Mouse (Mus musculus): Measurements from ENCODE around the gene Borcs5. TPM values are rescaled to one million over a fixed set of nuclear protein-coding genes. Genes with fewer than 3 reads are reported as not detected.

The Borcs5 gene
- 10 to 100 TPM; 32.1 to 36.1 TPM for total RNA-seq (2021)

DNA sequence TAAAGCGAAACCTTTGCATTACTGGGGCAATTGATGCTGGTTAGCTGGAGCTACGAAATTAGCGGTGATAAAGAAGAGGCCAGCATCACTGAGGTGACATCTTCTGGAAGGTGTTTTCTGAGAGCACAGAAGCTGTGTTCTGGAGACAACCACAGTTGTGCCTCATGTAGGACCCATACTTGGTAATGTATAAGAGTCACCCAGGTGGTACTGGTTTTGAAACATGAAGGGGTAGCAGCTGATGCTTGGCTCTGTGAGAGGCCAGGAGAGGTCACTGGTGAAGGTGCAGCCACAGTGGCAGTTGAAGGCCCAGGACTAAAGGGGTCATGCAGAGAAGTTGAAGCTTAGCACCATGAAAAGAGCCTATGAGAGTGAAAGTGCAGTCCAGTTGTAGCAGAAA lies at the start of gene Borcs5:
Borcs5 (plus strand) TSS at position 301 of the 400 bp plus-strand sequence.
- DNase-seq (ENCODE audit: low spot score in 2 of 2) = no peak
- intact Hi-C loops (cut with DNase I) = no loop called here

DNA sequence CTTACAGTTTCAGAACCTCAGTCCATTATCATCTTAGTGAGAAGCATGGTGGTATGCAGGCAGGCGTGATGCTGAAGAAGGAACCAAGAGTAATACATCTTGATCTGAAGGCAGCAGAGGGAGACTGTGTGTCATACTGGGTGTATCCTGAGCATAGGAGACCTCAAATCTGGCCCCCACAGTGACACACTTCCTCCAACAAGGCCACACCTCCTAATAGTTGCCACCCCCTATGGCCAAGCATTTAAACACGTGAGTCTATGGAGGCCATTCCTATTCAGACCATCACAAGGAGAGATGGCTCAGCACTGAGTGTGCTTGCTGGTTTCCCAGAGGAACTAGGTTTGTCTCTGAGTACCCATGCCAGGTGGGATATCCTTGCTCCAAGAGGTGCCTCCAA lies 47.7 kb upstream of the Borcs5 start:
- no peak for DNase-seq (ENCODE audit: low spot score in 2 of 2)
- intact Hi-C loops (cut with DNase I) = no loop called here

DNA sequence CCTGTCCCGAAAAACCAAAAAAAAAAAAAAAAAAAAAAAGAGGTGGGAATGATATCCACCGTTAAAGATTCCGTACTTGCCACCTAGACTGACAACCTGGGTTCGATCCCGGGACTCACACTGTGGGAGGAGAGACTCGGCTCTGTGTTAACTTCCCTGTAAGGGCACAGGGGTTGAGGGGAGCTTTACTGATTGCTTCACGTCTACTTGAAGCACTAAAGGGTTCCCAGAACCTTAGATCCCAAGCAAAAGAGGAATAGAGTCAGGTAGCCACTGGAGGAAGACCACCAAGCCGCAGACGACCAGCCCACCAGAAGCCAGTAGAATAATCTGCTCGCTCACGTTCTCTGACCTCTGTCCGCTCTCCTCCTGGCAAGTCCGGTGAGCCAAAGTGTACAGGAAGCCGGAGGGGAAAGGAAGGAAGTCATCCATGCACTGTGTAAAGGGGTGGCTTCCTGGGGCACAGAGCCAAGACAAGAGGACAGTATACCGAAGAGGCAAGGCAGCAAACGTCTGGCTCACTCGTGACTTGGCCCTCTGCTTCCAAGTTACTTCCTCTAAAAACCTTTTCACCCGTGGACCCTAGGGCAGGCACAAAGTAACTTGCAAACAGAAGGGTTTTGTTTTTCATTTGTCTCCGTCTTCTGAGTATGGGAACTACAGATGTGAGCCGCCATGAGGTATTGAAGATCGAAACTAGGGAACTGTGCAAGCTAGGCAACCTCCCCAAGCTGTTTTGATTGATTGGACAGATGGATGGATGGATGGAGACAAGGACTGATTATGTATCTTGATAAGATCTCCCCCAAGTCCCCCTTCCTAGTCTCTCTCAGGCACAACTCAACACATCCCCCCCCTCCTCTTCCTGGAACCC lies 44.5 kb upstream of the Borcs5 start:
- intact Hi-C loops (cut with DNase I) = no loop called here
- no peak for DNase-seq (ENCODE audit: low spot score in 2 of 2)

DNA sequence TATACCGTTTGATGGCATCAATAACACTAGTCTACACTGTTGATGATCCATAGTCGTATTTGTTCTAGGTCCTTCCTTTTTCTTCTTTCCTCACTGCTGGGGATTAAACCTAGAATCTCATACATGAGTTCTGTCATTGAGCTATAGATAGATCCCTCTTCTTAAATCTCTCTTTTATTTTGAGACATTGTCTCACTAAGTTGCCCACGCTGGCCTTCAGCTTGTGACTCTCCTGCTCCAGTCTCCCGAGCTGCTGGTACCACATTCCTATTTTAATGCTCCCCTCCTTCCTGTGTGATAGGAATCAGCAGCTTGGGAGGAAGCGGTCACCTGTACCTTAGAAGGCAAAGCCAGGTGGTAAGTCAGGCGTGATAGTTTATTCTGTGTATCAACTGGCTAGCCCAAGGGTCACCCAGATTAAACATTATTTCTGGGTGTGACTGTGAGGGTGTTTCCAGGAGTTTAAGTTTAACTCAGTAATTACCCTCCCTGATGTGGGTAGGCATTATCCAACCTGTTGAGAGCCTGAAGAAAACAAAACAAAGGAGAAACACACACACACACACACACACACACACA lies 41.6 kb upstream of the Borcs5 start:
- DNase-seq (ENCODE audit: low spot score in 2 of 2) = peak in 1 of 2 experiments; percentile 32
- intact Hi-C loops (cut with DNase I) = no loop called here

DNA sequence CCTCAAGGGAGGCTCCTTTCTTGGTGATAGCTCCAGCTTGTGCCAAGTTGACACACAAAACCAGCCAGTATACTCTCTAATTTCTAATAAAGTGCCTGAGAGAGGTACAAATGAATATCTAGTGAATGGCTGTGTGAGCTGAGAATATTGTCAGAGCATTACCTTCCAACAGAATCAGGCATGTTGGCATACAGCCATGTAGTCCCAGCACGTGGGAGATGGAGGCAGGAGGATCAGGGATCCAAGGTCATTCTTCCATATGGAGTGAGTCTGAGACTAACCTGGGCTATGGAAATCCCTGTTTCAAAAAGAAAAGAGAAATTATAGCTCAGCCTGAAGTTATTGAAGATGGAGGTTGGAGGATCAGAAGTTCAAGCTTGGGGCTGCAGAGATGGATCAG lies 40.1 kb upstream of the Borcs5 start:
- no peak for DNase-seq (ENCODE audit: low spot score in 2 of 2)
- intact Hi-C loops (cut with DNase I) = no loop called here

DNA sequence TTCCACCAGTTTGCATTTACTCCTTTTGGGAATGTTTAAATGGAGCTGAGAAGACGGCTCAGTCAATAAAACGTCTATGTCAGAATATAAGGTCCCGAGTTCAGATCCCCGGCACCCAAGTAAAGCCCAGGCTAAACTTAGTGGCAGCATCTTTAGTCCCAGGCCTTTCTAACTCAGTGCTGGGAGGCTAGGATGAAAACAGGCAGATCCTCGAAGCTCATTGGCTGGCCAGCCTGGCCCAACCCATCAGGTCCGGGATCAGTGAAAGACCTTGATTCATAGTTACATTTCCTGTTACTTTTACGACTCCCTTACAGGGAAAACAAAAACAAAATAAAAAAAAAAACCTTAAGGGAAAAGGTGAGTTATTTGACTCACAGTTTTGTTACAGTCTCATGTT lies 38.2 kb upstream of the Borcs5 start:
- no peak for DNase-seq (ENCODE audit: low spot score in 2 of 2)
- intact Hi-C loops (cut with DNase I) = no loop called here

DNA sequence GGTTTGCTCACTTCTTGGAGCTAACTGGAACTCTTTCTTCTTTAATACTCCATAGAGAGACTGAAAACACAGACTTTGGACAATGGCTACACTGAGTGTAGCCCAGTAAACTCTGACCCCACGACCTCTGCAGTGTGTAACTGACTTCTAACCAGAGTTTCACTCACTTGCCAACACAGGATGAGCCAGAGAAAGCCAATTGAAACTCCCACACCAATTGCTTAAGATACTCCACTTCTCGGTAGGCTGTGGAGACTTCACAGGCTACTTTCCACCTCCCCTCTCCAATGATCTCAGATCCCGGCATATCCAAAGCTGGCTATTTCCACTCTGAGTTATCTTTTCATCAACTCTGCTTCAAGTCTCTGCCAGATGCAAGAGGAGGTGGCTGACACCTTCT lies 37.5 kb upstream of the Borcs5 start:
- DNase-seq (ENCODE audit: low spot score in 2 of 2) = no peak
- intact Hi-C loops (cut with DNase I) = no loop called here

DNA sequence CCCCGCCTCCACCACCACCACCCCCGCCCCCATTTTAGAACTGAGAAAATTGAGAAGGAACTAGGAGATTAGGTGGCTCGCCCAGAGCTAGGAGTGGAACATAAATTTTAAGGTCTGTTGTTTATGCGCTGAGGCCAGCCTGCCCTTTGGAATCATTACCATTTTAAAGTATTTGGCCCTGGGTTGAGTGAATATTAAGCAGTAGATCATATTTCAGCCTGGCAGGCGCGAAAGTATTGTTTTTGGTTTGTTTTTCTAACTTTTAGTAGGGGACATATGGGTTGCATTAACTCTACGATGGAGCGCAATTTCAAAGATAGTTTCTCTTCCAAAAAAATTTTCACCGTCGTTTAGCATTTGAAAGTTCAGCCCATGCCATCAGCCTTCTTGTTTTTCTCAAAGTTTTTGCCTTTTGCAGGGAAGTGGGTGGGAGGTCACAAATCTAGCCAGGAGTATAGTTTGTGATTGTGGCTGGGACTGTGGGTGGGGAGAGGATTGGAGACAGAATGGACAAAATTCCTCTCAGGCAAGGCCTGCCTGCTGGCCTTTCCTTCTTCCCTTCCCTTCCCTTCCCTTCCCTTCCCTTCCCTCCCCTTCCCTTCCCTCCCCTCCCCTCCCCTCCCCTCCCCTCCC lies 36.8 kb upstream of the Borcs5 start:
- no peak for DNase-seq (ENCODE audit: low spot score in 2 of 2)
- intact Hi-C loops (cut with DNase I) = no loop called here

DNA sequence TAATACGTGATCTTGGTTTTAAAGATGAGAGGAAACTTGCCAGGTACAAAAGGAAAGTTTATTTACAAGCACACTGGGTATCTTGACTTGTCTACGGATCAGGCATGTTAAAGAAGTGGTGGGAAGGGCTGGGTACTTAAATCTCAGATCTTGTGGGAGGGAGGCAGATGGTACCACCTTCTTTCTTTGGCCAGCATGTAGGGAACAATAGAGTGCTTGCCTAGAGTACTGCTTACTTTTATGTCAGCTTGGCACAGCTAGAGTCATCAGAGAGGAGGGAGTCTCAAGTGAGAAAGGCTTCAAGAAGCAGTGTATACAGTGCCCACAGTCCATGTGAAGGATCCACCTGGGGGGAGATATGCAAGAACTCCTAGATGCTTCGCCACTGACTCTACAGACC lies 34.1 kb upstream of the Borcs5 start:
- peak in 1 of 2 experiments; percentile 58 for DNase-seq (ENCODE audit: low spot score in 2 of 2)
- intact Hi-C loops (cut with DNase I) = loop anchor here (5.0 kb wide), 1 partner anchor 133 kb away; no protein-coding TSS in a partner anchor

DNA sequence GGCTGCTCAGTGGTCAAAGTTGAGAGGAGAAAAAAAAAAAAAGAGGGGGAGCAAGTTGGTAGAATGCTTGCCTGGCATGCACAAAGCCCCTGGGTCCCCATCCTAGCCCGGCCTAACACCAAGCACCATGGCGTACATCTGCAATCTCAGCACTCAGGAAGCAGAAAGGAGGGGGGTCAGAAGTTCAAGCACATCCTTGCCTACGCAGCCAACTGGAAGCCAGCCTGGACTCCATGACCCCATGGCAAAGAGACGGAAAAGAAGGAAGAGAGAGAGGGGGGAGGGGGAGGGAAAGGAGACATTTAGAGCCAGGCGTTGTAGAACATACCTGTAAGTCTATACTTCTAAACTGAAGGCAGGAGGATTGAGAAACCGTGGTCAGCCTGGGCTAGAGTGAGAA lies 32.8 kb upstream of the Borcs5 start:
- no peak for DNase-seq (ENCODE audit: low spot score in 2 of 2)
- intact Hi-C loops (cut with DNase I) = loop anchor here (2.0 to 5.0 kb wide), 3 partner anchors 40 to 182 kb away; partner anchors contain the start of gene Lrp6

DNA sequence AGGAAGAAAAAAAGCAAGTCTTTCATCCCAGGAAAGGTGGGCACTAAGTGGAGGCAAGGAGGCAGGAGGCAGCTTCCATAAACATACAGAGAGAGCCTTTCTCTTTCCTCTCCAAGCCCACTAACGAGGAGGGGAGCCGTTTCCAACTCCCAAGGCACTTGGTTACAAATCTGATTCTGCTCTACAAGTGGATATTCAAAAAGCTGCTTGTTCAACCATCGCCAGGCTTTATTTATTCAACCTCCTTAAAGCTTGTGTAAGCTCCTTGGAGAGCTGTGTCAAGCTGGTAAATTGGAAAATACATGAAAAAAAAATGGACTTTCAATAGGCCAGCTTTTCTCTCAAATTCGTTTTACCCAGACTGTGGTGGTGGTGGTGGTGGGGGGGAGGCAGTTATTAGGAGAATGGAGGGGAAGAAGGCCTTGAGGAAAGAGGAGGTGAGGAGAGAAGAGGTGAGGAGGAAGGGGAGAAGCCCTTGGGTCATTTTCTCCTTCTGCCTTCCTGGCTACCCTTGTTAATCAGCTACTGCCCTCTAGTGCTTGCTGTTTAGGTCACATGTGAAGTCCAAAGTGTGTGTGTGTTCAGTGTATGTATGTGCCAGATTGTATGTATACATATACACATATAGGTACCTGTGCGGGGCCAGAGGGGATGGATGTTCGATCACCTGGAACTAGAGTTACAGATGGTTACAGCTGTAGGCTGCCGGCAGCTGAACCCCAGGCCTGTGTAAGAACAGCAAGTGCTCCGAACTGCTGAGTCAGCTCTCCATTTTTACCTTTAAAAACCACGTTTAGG lies 32.2 kb upstream of the Borcs5 start:
- DNase-seq (ENCODE audit: low spot score in 2 of 2) = peak; percentile 40 to 55
- intact Hi-C loops (cut with DNase I) = loop anchor here (2.0 to 5.0 kb wide), 3 partner anchors 40 to 182 kb away; partner anchors contain the start of gene Lrp6

DNA sequence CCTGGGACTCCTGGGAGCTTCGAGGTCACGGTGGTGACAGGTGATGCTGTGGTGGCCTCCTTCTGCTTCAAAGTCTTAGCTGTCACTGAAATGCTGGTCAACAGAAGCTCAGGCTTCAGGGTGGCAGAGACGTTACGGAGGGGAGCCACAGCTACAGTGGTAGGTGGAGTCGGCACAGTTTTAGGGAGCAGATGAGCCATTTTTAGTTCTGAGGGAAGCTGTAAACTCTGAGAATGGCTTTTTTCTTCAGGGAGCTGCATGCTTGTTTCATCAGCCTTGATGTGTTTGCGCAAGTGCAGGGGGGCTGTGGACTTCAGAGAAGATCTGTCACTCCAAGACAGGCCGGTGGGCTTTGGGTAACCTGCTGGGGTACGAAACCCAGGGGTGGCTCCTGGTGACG lies 28.9 kb upstream of the Borcs5 start:
- DNase-seq (ENCODE audit: low spot score in 2 of 2) = peak in 1 of 2 experiments; percentile 61
- intact Hi-C loops (cut with DNase I) = loop anchor here (10.0 kb wide), 1 partner anchor 646 kb away; no protein-coding TSS in a partner anchor

DNA sequence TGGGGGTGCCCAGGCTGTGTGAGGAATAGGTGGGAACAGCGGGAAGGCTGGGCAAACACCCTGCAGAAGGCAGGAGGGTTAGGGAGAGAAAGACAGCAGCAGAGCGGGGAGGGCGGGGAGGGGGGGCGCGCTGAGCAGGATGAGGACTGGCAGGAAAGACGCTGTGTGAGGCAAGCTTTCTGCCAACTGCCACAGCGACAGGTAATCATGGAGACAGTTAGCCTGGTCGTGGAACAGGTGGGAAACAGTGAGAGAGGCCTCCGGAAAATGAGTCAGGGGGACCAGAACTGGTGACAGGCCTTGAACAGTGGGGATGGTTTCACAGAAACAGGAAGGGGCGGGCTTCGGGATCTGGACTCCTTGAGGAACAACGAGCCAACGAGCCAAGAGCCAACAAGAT lies 27.4 kb upstream of the Borcs5 start:
- intact Hi-C loops (cut with DNase I) = loop anchor here (10.0 kb wide), 1 partner anchor 647 kb away; no protein-coding TSS in a partner anchor
- no peak for DNase-seq (ENCODE audit: low spot score in 2 of 2)

DNA sequence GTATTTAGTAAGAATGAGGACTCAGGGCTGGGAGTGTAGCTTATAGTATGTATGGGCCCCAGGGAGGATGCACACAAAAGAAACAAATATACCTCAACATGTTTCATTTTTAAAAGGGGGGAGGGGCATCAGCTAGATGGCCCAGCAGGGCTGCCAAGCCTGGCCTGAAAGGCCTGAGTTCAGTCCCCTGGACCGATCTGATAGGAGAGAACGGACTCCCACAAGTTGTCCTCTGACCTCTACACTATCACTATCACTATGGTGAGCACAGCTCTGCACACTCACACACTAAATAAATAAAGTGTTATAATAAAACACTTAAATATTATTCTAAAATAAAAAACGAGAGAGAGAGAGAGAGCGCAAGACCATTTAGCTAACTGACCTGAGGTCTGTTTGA lies 25.0 kb upstream of the Borcs5 start:
- DNase-seq (ENCODE audit: low spot score in 2 of 2) = no peak
- intact Hi-C loops (cut with DNase I) = loop anchor here (10.0 kb wide), 1 partner anchor 650 kb away; no protein-coding TSS in a partner anchor

DNA sequence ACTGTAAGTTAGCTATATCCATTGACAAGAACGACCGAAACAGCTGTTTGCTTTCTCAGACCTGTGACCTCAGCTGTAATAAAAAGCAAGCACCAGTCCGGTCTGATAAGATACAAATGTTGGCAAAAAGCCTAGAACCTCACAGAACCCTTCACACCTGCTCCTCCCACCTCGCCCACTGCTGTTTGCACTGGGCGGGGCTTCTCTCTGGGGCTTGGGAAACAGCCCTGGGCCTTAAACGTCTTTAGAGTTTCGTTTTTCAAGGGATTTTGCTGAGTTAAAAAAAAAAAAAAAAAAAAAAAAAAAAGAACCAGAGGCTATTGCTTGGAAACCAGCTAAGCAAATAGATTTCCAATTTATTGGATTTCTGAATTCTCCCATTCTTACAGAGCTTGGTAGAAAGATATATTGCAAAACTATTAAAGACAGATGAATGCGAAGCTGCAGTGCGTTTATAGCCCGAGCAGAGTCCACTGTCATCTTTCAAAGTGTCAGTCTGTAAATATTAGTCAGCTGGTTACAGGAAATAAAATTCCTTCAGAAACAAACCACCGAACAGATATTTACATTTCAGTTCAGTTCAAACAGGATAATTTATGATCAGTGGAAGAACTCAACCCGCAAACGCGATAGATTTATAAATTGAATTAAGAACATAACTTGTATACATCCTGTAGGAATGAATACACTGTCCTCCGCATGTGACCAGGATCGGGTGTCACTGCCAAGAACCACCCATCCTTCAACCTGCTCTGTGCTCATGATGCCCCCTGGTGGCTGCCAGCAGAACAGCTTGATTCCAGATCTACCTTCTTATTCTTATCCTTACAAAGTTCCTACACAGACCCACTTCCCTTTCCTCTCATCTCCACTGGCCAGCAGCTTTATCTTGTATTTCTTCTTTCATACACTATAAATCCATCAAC lies 24.3 kb upstream of the Borcs5 start:
- DNase-seq (ENCODE audit: low spot score in 2 of 2) = peak; percentile 84 to 92
- intact Hi-C loops (cut with DNase I) = loop anchor here (1.0 to 10.0 kb wide), 2 partner anchors 190 to 650 kb away; no protein-coding TSS in a partner anchor

DNA sequence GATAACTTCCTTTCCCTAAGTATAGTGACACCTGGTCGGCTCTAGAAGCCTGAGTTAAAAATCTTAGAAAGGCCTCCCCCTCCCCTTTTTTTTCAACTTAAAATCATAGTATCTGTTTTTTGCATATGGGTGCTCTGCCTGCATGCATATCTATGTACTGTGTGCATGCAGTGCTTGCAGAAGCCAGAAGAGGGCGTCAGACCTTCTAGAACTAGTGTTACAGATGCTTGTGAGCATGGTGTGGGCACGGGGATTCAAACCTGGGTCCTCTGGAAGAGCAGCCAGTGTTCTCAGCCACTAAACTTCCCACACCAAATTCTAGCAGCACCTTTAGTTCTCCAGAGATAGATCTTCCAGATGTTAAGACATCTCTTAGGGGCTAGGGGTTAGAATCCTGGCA lies 21.7 kb upstream of the Borcs5 start:
- no peak for DNase-seq (ENCODE audit: low spot score in 2 of 2)
- intact Hi-C loops (cut with DNase I) = loop anchor here (10.0 kb wide), 1 partner anchor 653 kb away; no protein-coding TSS in a partner anchor

DNA sequence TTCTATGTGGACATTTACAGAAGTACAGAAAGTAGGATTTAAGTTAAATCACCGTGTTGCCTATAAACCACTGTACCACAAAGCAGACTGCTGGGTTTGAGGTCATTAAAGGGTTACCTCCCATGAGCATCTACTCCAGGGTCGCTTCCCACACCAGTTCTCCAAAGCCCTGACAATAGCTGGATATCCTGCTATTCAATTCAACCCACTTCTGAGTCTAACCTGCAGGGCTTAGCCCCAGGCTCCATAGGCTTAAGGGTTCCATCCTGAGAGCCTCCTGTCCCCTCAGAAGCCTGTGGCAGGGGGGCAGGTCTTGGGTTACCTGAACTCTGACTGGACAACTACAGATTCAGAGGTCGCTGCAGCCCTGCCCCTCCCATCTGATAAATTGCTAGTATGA lies 19.2 kb upstream of the Borcs5 start:
- intact Hi-C loops (cut with DNase I) = no loop called here
- DNase-seq (ENCODE audit: low spot score in 2 of 2) = no peak

DNA sequence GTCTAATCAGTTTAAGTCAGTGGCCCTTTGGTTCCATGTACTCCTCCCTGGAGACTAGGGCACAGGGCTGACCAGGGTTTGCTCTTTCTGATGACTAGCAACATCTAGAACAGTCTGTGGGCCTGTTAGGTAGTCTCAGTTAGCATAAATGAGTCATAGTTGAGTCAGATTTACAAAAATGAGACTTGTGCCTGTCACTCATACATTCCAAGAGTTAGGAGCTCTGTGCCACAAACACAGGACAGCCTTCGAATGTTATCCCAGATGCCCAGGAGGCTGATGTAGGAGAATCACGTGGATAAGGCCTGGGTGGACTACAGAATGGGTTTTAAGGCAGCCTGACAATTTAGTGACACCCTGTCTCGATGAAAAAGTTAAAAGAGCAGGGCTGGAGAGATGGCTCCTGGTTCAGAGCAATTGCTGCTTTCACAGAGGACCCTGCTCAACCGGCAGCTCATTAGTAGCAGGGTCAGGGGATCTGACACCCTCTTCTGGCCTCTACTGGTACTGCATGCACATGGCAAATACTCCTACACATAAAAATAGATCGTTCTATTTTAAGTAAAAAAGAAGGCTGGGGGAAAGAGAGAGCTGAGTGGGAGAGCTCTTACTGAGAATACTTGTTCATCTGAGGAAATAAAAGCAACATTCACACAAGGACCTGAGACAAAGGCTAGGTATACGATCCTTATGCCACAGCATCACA lies 18.3 kb upstream of the Borcs5 start:
- intact Hi-C loops (cut with DNase I) = no loop called here
- DNase-seq (ENCODE audit: low spot score in 2 of 2) = peak; percentile 62 to 80

Measured in left cerebral cortex, postnatal 25 days (tissue).